Mouse (Mus musculus) lung, postnatal 0 days (tissue): ENCODE measurements around the gene Hils1. TPM values are rescaled to one million over a fixed set of nuclear protein-coding genes. Genes with fewer than 3 reads are reported as not detected.

ENCODE experiments used
- ATAC-seq: fragments of 200-750 bp; cut with Nextera tagmentation; 2 replicates; pipeline ENCODE4 v1.8.0; 2017; ENCODE audit warnings: moderate library complexity
- DNase-seq: peaks from one replicate; pipeline ENCODE4 v3.0.0-alpha.2; 2016; ENCODE audit warnings: low spot score
- H3K27ac ChIP-seq: fragments of 300-500 bp; sonication (generic); 2 replicates; pipeline ENCODE4 v1.5.1; 2014; ENCODE audit warnings: antibody characterized with exemption, mild to moderate bottlenecking, low read length, mixed read lengths
- H3K27me3 ChIP-seq: fragments of 300-500 bp; sonication (generic); replicated peaks from 2 replicates; pipeline ENCODE4 v1.6.1; 2014; ENCODE audit warnings: low read length, mixed read lengths; ENCODE audit not compliant: insufficient read depth
- H3K36me3 ChIP-seq: fragments of 300-500 bp; sonication (generic); 2 replicates; pipeline ENCODE4 v1.6.1; 2014; ENCODE audit warnings: low read length, mixed read lengths; ENCODE audit not compliant: insufficient read depth
- H3K4me1 ChIP-seq: fragments of 300-500 bp; sonication (generic); 2 replicates; pipeline ENCODE4 v1.6.1; 2014; ENCODE audit warnings: antibody characterized with exemption, low read depth, low read length, mixed read lengths; ENCODE audit not compliant: insufficient read depth
- H3K4me2 ChIP-seq: fragments of 300-500 bp; sonication (generic); replicated peaks from 2 replicates; pipeline ENCODE4 v1.6.1; 2014; ENCODE audit warnings: low read depth, mild to moderate bottlenecking, low read length, moderate library complexity, mixed read lengths
- H3K4me3 ChIP-seq: fragments of 300-500 bp; sonication (generic); 2 replicates; pipeline ENCODE4 v1.5.1; 2014; ENCODE audit warnings: low read depth, low read length
- H3K9ac ChIP-seq: fragments of 300-500 bp; sonication (generic); replicated peaks from 2 replicates; pipeline ENCODE4 v1.6.1; 2014; ENCODE audit warnings: low read depth, mild to moderate bottlenecking
- H3K9me3 ChIP-seq: fragments of 300-500 bp; sonication (generic); 2 replicates; pipeline ENCODE4 v1.6.1; 2016; ENCODE audit warnings: low read length, mixed read lengths
- CTCF ChIP-seq: IDR thresholded peaks from 2 replicates; pipeline ENCODE4 v1.5.1; 2016; ENCODE audit warnings: antibody characterized with exemption, mild to moderate bottlenecking
- EP300 ChIP-seq: IDR thresholded peaks from 2 replicates; pipeline ENCODE4 v1.6.1; 2016; ENCODE audit warnings: antibody characterized with exemption, mild to moderate bottlenecking, control low read depth
- WGBS: fragments of 180-500 bp; shearing (Covaris S2); extraction: QIAGEN DNeasy Blood & Tissue Kit; methylation state at CpG from one replicate; pipeline ENCODE4 v1.1.7; 2014; 5-methylcytosine and 5-hydroxymethylcytosine counted together
- polyA plus RNA-seq: library from polyadenylated mRNA; unstranded; fragments of >200 nt; fragmentation: Nextera tagmentation; extraction: Ambion mirVana; gene quantifications from 2 replicates; pipeline ENCODE4 v1.2.1, GENCODE M21; 2015

Hils1 gene
- polyA plus RNA-seq, 1 experiment from 2014 or later, result not detected

GRCm38 (mm10) chr11:94942282-94943023, 24.9 kb upstream of the Hils1 start:
- ATAC-seq (no peak), DNase-seq (peak; percentile 43)
- Histone ChIP-seq H3K4me1 (no peaks in the 10 kb centered on the region), H3K4me2 (no peak overlapping the region), H3K9me3 (no peaks in the 10 kb centered on the region), H3K4me3 (no peak overlapping the region), H3K27ac (no peak overlapping the region), H3K36me3 (no peaks in the 10 kb centered on the region), H3K27me3 (peaks cover 6% of the 10 kb centered on the region; the same call in 1 of the 2 replicates), H3K9ac (no peak overlapping the region)
- WGBS, result 54% methylated on average over 12 of the region's 13 CpGs
- TF ChIP-seq CTCF (peak; percentile 67), EP300 (no peak)

DNA sequence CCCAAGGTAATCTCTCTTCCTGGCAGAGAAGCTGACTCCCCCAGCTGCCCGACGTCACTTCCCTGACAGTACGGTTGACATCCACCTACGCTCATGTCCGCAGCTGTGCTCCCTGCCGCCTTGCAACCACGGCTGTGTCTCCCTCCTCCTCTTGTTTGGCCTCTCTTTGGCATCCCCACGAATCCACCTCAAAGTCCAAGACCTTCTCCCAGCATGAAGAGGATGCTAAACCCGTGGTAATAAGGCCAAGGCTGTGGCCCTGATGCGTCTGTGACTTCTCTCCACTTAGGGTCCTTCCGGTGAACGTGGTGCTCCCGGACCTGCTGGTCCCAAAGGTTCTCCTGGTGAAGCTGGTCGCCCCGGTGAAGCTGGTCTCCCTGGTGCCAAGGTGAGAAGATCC, 24.3 kb upstream of the Hils1 start:
- H3K4me2 ChIP-seq, result no peak overlapping the region
- 71% methylated on average over 15 of the region's 15 CpGs for WGBS
- H3K27ac ChIP-seq, result no peak overlapping the region
- TF ChIP-seq CTCF (no peak), EP300 (no peak)
- H3K4me1 ChIP-seq, result no peaks in the 10 kb centered on the region
- ATAC-seq (no peak), DNase-seq (no peak)
- H3K27me3 ChIP-seq, result peaks cover 5% of the 10 kb centered on the region; the same call in 1 of the 2 replicates
- no peak overlapping the region for H3K9ac ChIP-seq
- no peaks in the 10 kb centered on the region for H3K9me3 ChIP-seq
- H3K36me3 ChIP-seq, result no peaks in the 10 kb centered on the region
- H3K4me3 ChIP-seq, result no peak overlapping the region

GRCm38 (mm10) chr11:94944295-94944694, 23.1 kb upstream of the Hils1 start:
- ATAC-seq (no peak), DNase-seq (no peak)
- no peak overlapping the region for H3K9ac ChIP-seq
- 28% methylated on average over 8 of the region's 8 CpGs for WGBS
- no peaks in the 10 kb centered on the region for H3K9me3 ChIP-seq
- H3K4me1 ChIP-seq, result no peaks in the 10 kb centered on the region
- H3K36me3 ChIP-seq, result no peaks in the 10 kb centered on the region
- H3K4me2 ChIP-seq, result no peak overlapping the region
- no peak overlapping the region for H3K4me3 ChIP-seq
- no peak overlapping the region for H3K27ac ChIP-seq
- no peaks in the 10 kb centered on the region for H3K27me3 ChIP-seq
- peak; percentile 25; the same call in 1 of the 2 replicates for TF ChIP-seq CTCF
- TF ChIP-seq EP300, result no peak

- H3K36me3 ChIP-seq, result no peaks in the 10 kb centered on the region
- ATAC-seq, result no peak
- H3K9ac ChIP-seq, result no peak overlapping the region
- no peaks in the 10 kb centered on the region for H3K9me3 ChIP-seq
- WGBS, result 77% methylated on average over 12 of the region's 12 CpGs
- H3K4me1 ChIP-seq, result no peaks in the 10 kb centered on the region
- no peak overlapping the region for H3K4me2 ChIP-seq
- no peak overlapping the region for H3K27ac ChIP-seq
- DNase-seq, result no peak
- H3K27me3 ChIP-seq, result no peaks in the 10 kb centered on the region
- TF ChIP-seq CTCF, result no peak
- no peak for TF ChIP-seq EP300
- no peak overlapping the region for H3K4me3 ChIP-seq
Observed at GRCm38 (mm10) chr11:94945236-94945635, 22.2 kb upstream of the Hils1 start.

DNA sequence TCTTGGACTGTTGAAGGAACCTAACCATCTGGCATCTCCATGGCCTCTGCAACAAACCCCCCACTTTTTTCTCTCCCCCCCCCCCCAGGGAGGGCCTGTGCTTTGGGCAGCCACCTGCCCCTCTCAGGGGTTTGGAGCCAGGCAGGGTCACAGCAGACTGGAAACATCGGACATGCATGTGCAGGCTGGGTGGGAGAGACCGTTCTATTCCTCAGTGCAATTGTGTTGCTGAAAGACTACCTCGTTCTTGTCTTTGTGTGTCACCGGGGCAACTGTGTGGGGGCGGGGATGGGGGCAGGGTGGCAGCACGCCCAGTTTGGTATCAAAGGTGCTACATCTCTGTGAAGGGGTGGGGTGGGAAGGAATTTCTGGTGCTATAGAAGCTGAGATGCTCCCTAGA, 15.2 kb upstream of the Hils1 start:
- no peaks in the 10 kb centered on the region for H3K36me3 ChIP-seq

DNA sequence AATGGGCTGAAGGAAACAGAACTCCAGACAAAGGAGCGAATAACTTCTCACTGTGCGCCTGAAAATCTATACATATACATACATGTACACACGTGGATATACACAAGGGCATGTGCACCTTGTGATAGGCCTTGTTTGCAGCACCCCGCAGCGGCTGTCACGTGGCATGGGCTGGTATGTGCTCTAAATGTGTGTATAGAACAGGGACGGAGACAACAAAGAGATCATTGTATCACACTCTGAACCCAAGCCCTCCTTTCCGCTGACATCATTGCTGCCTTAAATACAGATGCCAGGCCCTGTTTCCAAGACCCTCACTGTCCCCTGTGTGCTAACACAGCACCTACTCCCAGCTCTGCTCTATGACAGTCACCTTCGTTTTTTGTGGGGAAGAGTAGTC, 12.3 kb upstream of the Hils1 start:
- TF ChIP-seq CTCF (no peak), EP300 (no peak)
- no peaks in the 10 kb centered on the region for H3K27me3 ChIP-seq
- ATAC-seq, result no peak
- DNase-seq, result no peak
- no peak overlapping the region for H3K9ac ChIP-seq
- no peak overlapping the region for H3K4me3 ChIP-seq
- no peak overlapping the region for H3K27ac ChIP-seq
- H3K4me1 ChIP-seq, result no peaks in the 10 kb centered on the region
- WGBS, result 64% methylated on average over 9 of the region's 9 CpGs
- no peak overlapping the region for H3K4me2 ChIP-seq
- H3K9me3 ChIP-seq, result no peaks in the 10 kb centered on the region
- no peaks in the 10 kb centered on the region for H3K36me3 ChIP-seq

More for the DNA sequence above, 15.2 kb upstream of the Hils1 start:
- no peak overlapping the region for H3K27ac ChIP-seq
- TF ChIP-seq CTCF, result no peak
- TF ChIP-seq EP300, result no peak
- no peaks in the 10 kb centered on the region for H3K27me3 ChIP-seq
- WGBS, result 25% methylated on average over 6 of the region's 6 CpGs
- H3K4me1 ChIP-seq, result no peaks in the 10 kb centered on the region
- ATAC-seq, result no peak
- no peak overlapping the region for H3K4me2 ChIP-seq
- no peak for DNase-seq
- no peak overlapping the region for H3K9ac ChIP-seq
- no peaks in the 10 kb centered on the region for H3K9me3 ChIP-seq
- no peak overlapping the region for H3K4me3 ChIP-seq
